Mouse (Mus musculus) 3134 (cell line): ENCODE data around the gene Vwa8.
A peak's percentile ranks its signal among the peaks of the same experiment; 100 is the strongest.

Source experiments
- DNase-seq: peaks from one replicate; pipeline ENCODE4 v3.0.0-alpha.2; 2011; ENCODE audit warnings: low spot score; ENCODE audit not compliant: insufficient read length; ENCODE audit errors: extremely low read depth

The Vwa8 gene

GRCm38 (mm10) chr14:79069515-79069914 lies 220.7 kb downstream of the Vwa8 start:
- no peak for DNase-seq

GRCm38 (mm10) chr14:79074786-79075185 lies 225.9 kb downstream of the Vwa8 start:
- DNase-seq: no peak

- DNase-seq: no peak
These were observed 227.9 kb downstream of the Vwa8 start for GRCm38 (mm10) chr14:79076560-79077300.

- DNase-seq: no peak
These were observed 234.7 kb downstream of the Vwa8 start for GRCm38 (mm10) chr14:79083573-79083972.

GRCm38 (mm10) chr14:79086006-79086405 lies 237.2 kb downstream of the Vwa8 start:
- no peak for DNase-seq

- peak; percentile 65 for DNase-seq
These were observed 240.6 kb downstream of the Vwa8 start for GRCm38 (mm10) chr14:79089464-79089863.

- DNase-seq: no peak
These were observed 248.3 kb downstream of the Vwa8 start for GRCm38 (mm10) chr14:79097181-79097580.

GRCm38 (mm10) chr14:79106655-79107515 lies 258.0 kb downstream of the Vwa8 start:
- DNase-seq: peak; percentile 21

GRCm38 (mm10) chr14:79109375-79109774 lies 260.5 kb downstream of the Vwa8 start:
- DNase-seq: no peak

- DNase-seq: no peak
These were observed 261.2 kb downstream of the Vwa8 start for GRCm38 (mm10) chr14:79110012-79110411.

GRCm38 (mm10) chr14:79112050-79112449 lies 263.2 kb downstream of the Vwa8 start:
- no peak for DNase-seq

- peak; percentile 64 for DNase-seq
These were observed 265.9 kb downstream of the Vwa8 start for GRCm38 (mm10) chr14:79114526-79115383.

GRCm38 (mm10) chr14:79118457-79118856 lies 269.6 kb downstream of the Vwa8 start:
- DNase-seq: no peak

GRCm38 (mm10) chr14:79119354-79119753 lies 270.5 kb downstream of the Vwa8 start:
- DNase-seq: no peak

- DNase-seq: no peak
These were observed 271.8 kb downstream of the Vwa8 start for GRCm38 (mm10) chr14:79120681-79121080.

GRCm38 (mm10) chr14:79123466-79123865 lies 274.6 kb downstream of the Vwa8 start:
- peak; percentile 9 for DNase-seq

GRCm38 (mm10) chr14:79124643-79125042 lies 275.8 kb downstream of the Vwa8 start:
- DNase-seq: no peak

- no peak for DNase-seq
These were observed 277.3 kb downstream of the Vwa8 start for GRCm38 (mm10) chr14:79126176-79126575.

- no peak for DNase-seq
These were observed 286.1 kb downstream of the Vwa8 start for GRCm38 (mm10) chr14:79134891-79135334.

- DNase-seq: no peak
These were observed 286.6 kb downstream of the Vwa8 start for GRCm38 (mm10) chr14:79135441-79135840.

- DNase-seq: no peak
These were observed 287.7 kb downstream of the Vwa8 start for GRCm38 (mm10) chr14:79136585-79136984.
